Mouse (Mus musculus): ENCODE measurements around the gene Naip2. TPM values are rescaled to one million over a fixed set of nuclear protein-coding genes. Genes with fewer than 3 reads are reported as not detected.
A peak's percentile ranks its signal among the peaks of the same experiment; 100 is the strongest.
"Not testable (repeated sequence)": the region's sequence is repeated elsewhere in the genome, so short reads cannot be mapped to it uniquely, and the experiment has no call there.

Naip2 gene
- 0.21 TPM for polyA plus RNA-seq (2012; fragmentation: generic; extraction: Trizol)
- long read RNA-seq, experiment 1: 0 reads
- long read RNA-seq, experiment 2, partial matches to known transcripts: 0 of 1 reads
- long read RNA-seq, experiment 2, other reads (novel, unspliced or antisense): 1 of 1 reads

- not testable (repeated sequence) for H3K79me3 ChIP-seq (ENCODE audit: low read depth); H3K27me3 ChIP-seq (ENCODE audit: control insufficient read depth, insufficient read depth, insufficient read length); H3K4me3 ChIP-seq (ENCODE audit: insufficient read depth, poor library complexity, severe bottlenecking); H3K36me3 ChIP-seq (ENCODE audit: control insufficient read depth, insufficient read depth); H3K79me2 ChIP-seq (ENCODE audit: control insufficient read depth, insufficient read depth); H3ac ChIP-seq (ENCODE audit: control insufficient read depth, insufficient read length, low read depth)
These were observed at the start of gene Naip2 for GRCm38 (mm10) chr13:100201659-100202333. TSS of gene Naip2 (minus strand) at chr13:100202092.

GRCm38 (mm10) chr13:100246896-100247519 is 45.1 kb upstream of the Naip2 start:
- H3K79me2 ChIP-seq (ENCODE audit: control insufficient read depth, insufficient read depth); H3K79me3 ChIP-seq (ENCODE audit: low read depth); H3K27me3 ChIP-seq (ENCODE audit: control insufficient read depth, insufficient read depth, insufficient read length); H3K36me3 ChIP-seq (ENCODE audit: control insufficient read depth, insufficient read depth); H3ac ChIP-seq (ENCODE audit: control insufficient read depth, insufficient read length, low read depth); H3K4me3 ChIP-seq (ENCODE audit: insufficient read depth, poor library complexity, severe bottlenecking): not testable (repeated sequence)

- H3K4me3 ChIP-seq (ENCODE audit: insufficient read depth, poor library complexity, severe bottlenecking); H3K79me2 ChIP-seq (ENCODE audit: control insufficient read depth, insufficient read depth): not testable (repeated sequence)
These were observed 44.3 kb upstream of the Naip2 start, which contains the start of gene Naip5 for GRCm38 (mm10) chr13:100246223-100246622. TSS of gene Naip5 (minus strand) at chr13:100246323.

GRCm38 (mm10) chr13:100243702-100244101 is 41.8 kb upstream of the Naip2 start:
- H3K79me2 ChIP-seq (ENCODE audit: control insufficient read depth, insufficient read depth): no peaks in the 10 kb centered on the region
- no peaks in the 10 kb centered on the region for H3K79me3 ChIP-seq (ENCODE audit: low read depth)
- H3ac ChIP-seq (ENCODE audit: control insufficient read depth, insufficient read length, low read depth): no peak overlapping the region
- H3K36me3 ChIP-seq (ENCODE audit: control insufficient read depth, insufficient read depth): no peaks in the 10 kb centered on the region
- no peak overlapping the region for H3K4me3 ChIP-seq (ENCODE audit: insufficient read depth, poor library complexity, severe bottlenecking)
- no peaks in the 10 kb centered on the region for H3K27me3 ChIP-seq (ENCODE audit: control insufficient read depth, insufficient read depth, insufficient read length)
- TF ChIP-seq MYOG (IDR thresholded peaks at IDR 0.05; ENCODE audit: control insufficient read depth, extremely low read depth, insufficient read length) (no peak), FOSL1 (IDR thresholded peaks at IDR 0.05; ENCODE audit: insufficient read depth, low read length, poor library complexity, severe bottlenecking) (no peak), USF1 (IDR thresholded peaks at IDR 0.05; ENCODE audit: low read depth) (no peak), CTCF (IDR thresholded peaks at IDR 0.05; ENCODE audit: control insufficient read depth, insufficient read depth, insufficient read length) (no peak), CEBPB (IDR thresholded peaks at IDR 0.05; ENCODE audit: low read depth) (no peak), MAX (IDR thresholded peaks at IDR 0.05) (no peak), MYOD1 (IDR thresholded peaks at IDR 0.05; ENCODE audit: control insufficient read depth, insufficient read length, low read depth) (no peak)

More at GRCm38 (mm10) chr13:100246223-100246622, 44.3 kb upstream of the Naip2 start, which contains the start of gene Naip5:
- H3ac ChIP-seq (ENCODE audit: control insufficient read depth, insufficient read length, low read depth); H3K79me3 ChIP-seq (ENCODE audit: low read depth); H3K36me3 ChIP-seq (ENCODE audit: control insufficient read depth, insufficient read depth); H3K27me3 ChIP-seq (ENCODE audit: control insufficient read depth, insufficient read depth, insufficient read length): not testable (repeated sequence)

- H3ac ChIP-seq (ENCODE audit: control insufficient read depth, insufficient read length, low read depth); H3K36me3 ChIP-seq (ENCODE audit: control insufficient read depth, insufficient read depth); H3K27me3 ChIP-seq (ENCODE audit: control insufficient read depth, insufficient read depth, insufficient read length); H3K79me2 ChIP-seq (ENCODE audit: control insufficient read depth, insufficient read depth); H3K4me3 ChIP-seq (ENCODE audit: insufficient read depth, poor library complexity, severe bottlenecking); H3K79me3 ChIP-seq (ENCODE audit: low read depth): not testable (repeated sequence)
These were observed 11.8 kb upstream of the Naip2 start for GRCm38 (mm10) chr13:100213683-100214082.

GRCm38 (mm10) chr13:100210540-100210939 is 8.6 kb upstream of the Naip2 start:
- Histone ChIP-seq H3K79me3 (ENCODE audit: low read depth) (no peaks in the 10 kb centered on the region), H3K4me3 (ENCODE audit: insufficient read depth, poor library complexity, severe bottlenecking) (no peak overlapping the region), H3K79me2 (ENCODE audit: control insufficient read depth, insufficient read depth) (no peaks in the 10 kb centered on the region), H3ac (ENCODE audit: control insufficient read depth, insufficient read length, low read depth) (no peak overlapping the region), H3K36me3 (ENCODE audit: control insufficient read depth, insufficient read depth) (no peaks in the 10 kb centered on the region), H3K27me3 (ENCODE audit: control insufficient read depth, insufficient read depth, insufficient read length) (no peaks in the 10 kb centered on the region)
- TF ChIP-seq MYOD1 (IDR thresholded peaks at IDR 0.05; ENCODE audit: control insufficient read depth, insufficient read length, low read depth) (no peak), MAX (IDR thresholded peaks at IDR 0.05) (peak; percentile 90), MYOG (IDR thresholded peaks at IDR 0.05; ENCODE audit: control insufficient read depth, extremely low read depth, insufficient read length) (no peak), CTCF (IDR thresholded peaks at IDR 0.05; ENCODE audit: control insufficient read depth, insufficient read depth, insufficient read length) (no peak)

- Histone ChIP-seq H3K27me3 (ENCODE audit: control insufficient read depth, insufficient read depth, insufficient read length) (no peaks in the 10 kb centered on the region), H3K79me3 (ENCODE audit: low read depth) (no peaks in the 10 kb centered on the region), H3K36me3 (ENCODE audit: control insufficient read depth, insufficient read depth) (no peaks in the 10 kb centered on the region), H3K79me2 (ENCODE audit: control insufficient read depth, insufficient read depth) (no peaks in the 10 kb centered on the region), H3ac (ENCODE audit: control insufficient read depth, insufficient read length, low read depth) (no peak overlapping the region), H3K4me3 (ENCODE audit: insufficient read depth, poor library complexity, severe bottlenecking) (no peak overlapping the region)
- no peak for TF ChIP-seq USF1 (IDR thresholded peaks at IDR 0.05; ENCODE audit: low read depth)
- no peak for TF ChIP-seq MYOG (IDR thresholded peaks at IDR 0.05; ENCODE audit: control insufficient read depth, extremely low read depth, insufficient read length)
- no peak for TF ChIP-seq CTCF (IDR thresholded peaks at IDR 0.05; ENCODE audit: control insufficient read depth, insufficient read depth, insufficient read length)
- no peak for TF ChIP-seq CEBPB (IDR thresholded peaks at IDR 0.05; ENCODE audit: low read depth)
- no peak for TF ChIP-seq FOSL1 (IDR thresholded peaks at IDR 0.05; ENCODE audit: insufficient read depth, low read length, poor library complexity, severe bottlenecking)
These were observed 1.4 kb upstream of the Naip2 start for GRCm38 (mm10) chr13:100203319-100203718.
